Mouse (Mus musculus): ENCODE data around the gene Rph3a. TPM values are rescaled to one million over a fixed set of nuclear protein-coding genes. Genes with fewer than 3 reads are reported as not detected.

Gene Rph3a
- total and polyA plus RNA-seq, 3 experiments = not detected

GRCm38 (mm10) chr5:120976138-120976537, 33.8 kb downstream of the Rph3a start:
- H3K4me1 ChIP-seq (ENCODE audit: control insufficient read depth in 1 of 2, insufficient read depth in 2 of 2, low read length in 2 of 2) = no peaks in the 10 kb centered on the region
- no peak overlapping the region for H3K4me3 ChIP-seq (ENCODE audit: control insufficient read depth in 1 of 2, insufficient read depth in 1 of 2, low read depth in 2 of 2, low read length in 2 of 2)
- H3K79me2 ChIP-seq (ENCODE audit: control insufficient read depth, insufficient read depth, low read length, poor library complexity) = no peaks in the 10 kb centered on the region
- H3K9me3 ChIP-seq (replicated peaks; ENCODE audit: insufficient read depth, low read length) = no peaks in the 10 kb centered on the region
- no peaks in the 10 kb centered on the region for H3K36me3 ChIP-seq (ENCODE audit: control insufficient read depth in 1 of 2, insufficient read depth in 2 of 2, low read length in 2 of 2)
- no peak overlapping the region for H3K27ac ChIP-seq (ENCODE audit: control insufficient read depth, low read depth, low read length)
- no peak overlapping the region for H3K9ac ChIP-seq (ENCODE audit: control insufficient read depth, low read depth, low read length, poor library complexity, severe bottlenecking)
- TF ChIP-seq MAX (IDR thresholded peaks at IDR 0.05; ENCODE audit: low read length) = no peak
- no peak for TF ChIP-seq RCOR1 (IDR thresholded peaks at IDR 0.05; ENCODE audit: low read depth, low read length)
- no peak for TF ChIP-seq GATA1 (IDR thresholded peaks at IDR 0.05; ENCODE audit: low read depth, low read length)
- TF ChIP-seq USF1 (IDR thresholded peaks at IDR 0.05; ENCODE audit: low read depth, low read length) = no peak
- TF ChIP-seq ZKSCAN1 (IDR thresholded peaks at IDR 0.05; ENCODE audit: low read depth, low read length) = no peak
- no peak for TF ChIP-seq USF2 (IDR thresholded peaks at IDR 0.05; ENCODE audit: borderline replicate concordance in 1 of 2, insufficient read depth in 1 of 2, low read depth in 1 of 2, low read length in 2 of 2)
- TF ChIP-seq MYB (IDR thresholded peaks at IDR 0.05; ENCODE audit: low read depth, low read length) = no peak
- TF ChIP-seq TCF12 (IDR thresholded peaks at IDR 0.05; ENCODE audit: low read depth, low read length) = no peak
- TF ChIP-seq RAD21 (IDR thresholded peaks at IDR 0.05; ENCODE audit: low read depth, low read length) = no peak
- TF ChIP-seq SMC3 (IDR thresholded peaks at IDR 0.05; ENCODE audit: low read depth, low read length) = no peak
- no peak for TF ChIP-seq ZNF384 (IDR thresholded peaks at IDR 0.05; ENCODE audit: low read depth, low read length)
- TF ChIP-seq CTCF (IDR thresholded peaks at IDR 0.05 in 2 of 3, conservative IDR thresholded peaks at IDR 0.05 in 1 of 3; ENCODE audit: control insufficient read depth in 1 of 3, insufficient read depth in 1 of 3, low read depth in 2 of 3, low read length in 3 of 3, poor library complexity in 1 of 3, severe bottlenecking in 1 of 3) = no peak
- TF ChIP-seq E2F4 (IDR thresholded peaks at IDR 0.05; ENCODE audit: borderline replicate concordance, low read depth, low read length) = no peak
- TF ChIP-seq ETS1 (IDR thresholded peaks at IDR 0.05; ENCODE audit: low read depth, low read length) = no peak
- no peak for TF ChIP-seq BHLHE40 (IDR thresholded peaks at IDR 0.05; ENCODE audit: borderline replicate concordance, low read depth, low read length)
- no peak for TF ChIP-seq ELF1 (IDR thresholded peaks at IDR 0.05; ENCODE audit: low read depth, low read length)
- TF ChIP-seq UBTF (IDR thresholded peaks at IDR 0.05; ENCODE audit: borderline replicate concordance, insufficient read depth, low read depth, low read length) = no peak
- no peak for TF ChIP-seq NRF1 (IDR thresholded peaks at IDR 0.05; ENCODE audit: insufficient read depth, low read depth, low read length, poor library complexity, severe bottlenecking)
- no peak for TF ChIP-seq HCFC1 (IDR thresholded peaks at IDR 0.05; ENCODE audit: low read depth, low read length)
- no peaks in the 10 kb centered on the region for H3K27me3 ChIP-seq (ENCODE audit: control insufficient read depth in 1 of 2, insufficient read depth in 2 of 2, low read length in 2 of 2)
- DNase-seq (ENCODE audit: low read depth, low spot score) = no peak

GRCm38 (mm10) chr5:120974522-120974921, 35.4 kb downstream of the Rph3a start:
- H3K27me3 ChIP-seq (ENCODE audit: control insufficient read depth in 1 of 2, insufficient read depth in 2 of 2, low read length in 2 of 2) = no peaks in the 10 kb centered on the region

More at GRCm38 (mm10) chr5:120974522-120974921, 35.4 kb downstream of the Rph3a start:
- TF ChIP-seq ZC3H11A (IDR thresholded peaks at IDR 0.05; ENCODE audit: low read depth, low read length) = no peak
- no peak for TF ChIP-seq MAZ (IDR thresholded peaks at IDR 0.05; ENCODE audit: low read depth, low read length)
- no peak for TF ChIP-seq USF2 (IDR thresholded peaks at IDR 0.05; ENCODE audit: borderline replicate concordance in 1 of 2, insufficient read depth in 1 of 2, low read depth in 1 of 2, low read length in 2 of 2)
- no peak for TF ChIP-seq CHD2 (IDR thresholded peaks at IDR 0.05; ENCODE audit: low read length)
- no peak for TF ChIP-seq RCOR1 (IDR thresholded peaks at IDR 0.05; ENCODE audit: low read depth, low read length)
- no peak for TF ChIP-seq USF1 (IDR thresholded peaks at IDR 0.05; ENCODE audit: low read depth, low read length)
- no peak for TF ChIP-seq E2F4 (IDR thresholded peaks at IDR 0.05; ENCODE audit: borderline replicate concordance, low read depth, low read length)
- TF ChIP-seq MAFK (IDR thresholded peaks at IDR 0.05; ENCODE audit: borderline replicate concordance, low read depth, low read length) = no peak
- TF ChIP-seq ETS1 (IDR thresholded peaks at IDR 0.05; ENCODE audit: low read depth, low read length) = no peak
- no peak for TF ChIP-seq MEF2A (IDR thresholded peaks at IDR 0.05; ENCODE audit: extremely low read depth, insufficient replicate concordance, low read depth, low read length, poor library complexity, severe bottlenecking)
- no peak for TF ChIP-seq HCFC1 (IDR thresholded peaks at IDR 0.05; ENCODE audit: low read depth, low read length)
- TF ChIP-seq POLR2AphosphoS2 (IDR thresholded peaks at IDR 0.05; ENCODE audit: low read length) = no peak
- no peak for TF ChIP-seq CHD1 (IDR thresholded peaks at IDR 0.05; ENCODE audit: low read depth, low read length)
- no peak for TF ChIP-seq GABPA (IDR thresholded peaks at IDR 0.05; ENCODE audit: low read depth, low read length)
- no peak for TF ChIP-seq TBP (IDR thresholded peaks at IDR 0.05; ENCODE audit: low read depth, low read length)
- no peak for TF ChIP-seq EP300 (IDR thresholded peaks at IDR 0.05; ENCODE audit: low read depth in 1 of 2, low read length in 2 of 2)
- TF ChIP-seq POLR2A (IDR thresholded peaks at IDR 0.05; ENCODE audit: control insufficient read depth in 1 of 2, insufficient read depth in 1 of 2, low read depth in 1 of 2, low read length in 2 of 2, poor library complexity in 1 of 2) = no peak
- TF ChIP-seq CTCF (IDR thresholded peaks at IDR 0.05 in 2 of 3, conservative IDR thresholded peaks at IDR 0.05 in 1 of 3; ENCODE audit: control insufficient read depth in 1 of 3, insufficient read depth in 1 of 3, low read depth in 2 of 3, low read length in 3 of 3, poor library complexity in 1 of 3, severe bottlenecking in 1 of 3) = no peak
- TF ChIP-seq BHLHE40 (IDR thresholded peaks at IDR 0.05; ENCODE audit: borderline replicate concordance, low read depth, low read length) = no peak
- Histone ChIP-seq H3K79me2 (ENCODE audit: control insufficient read depth, insufficient read depth, low read length, poor library complexity) (no peaks in the 10 kb centered on the region), H3K9ac (ENCODE audit: control insufficient read depth, low read depth, low read length, poor library complexity, severe bottlenecking) (no peak overlapping the region), H3K4me3 (ENCODE audit: control insufficient read depth in 1 of 2, insufficient read depth in 1 of 2, low read depth in 2 of 2, low read length in 2 of 2) (no peak overlapping the region), H3K9me3 (replicated peaks; ENCODE audit: insufficient read depth, low read length) (no peaks in the 10 kb centered on the region), H3K36me3 (ENCODE audit: control insufficient read depth in 1 of 2, insufficient read depth in 2 of 2, low read length in 2 of 2) (no peaks in the 10 kb centered on the region), H3K27ac (ENCODE audit: control insufficient read depth, low read depth, low read length) (no peak overlapping the region), H3K4me1 (ENCODE audit: control insufficient read depth in 1 of 2, insufficient read depth in 2 of 2, low read length in 2 of 2) (no peaks in the 10 kb centered on the region)
- no peak for DNase-seq (ENCODE audit: low read depth, low spot score)

All from MEL (cell line).